Mouse (Mus musculus) ES-E14 (cell line): ENCODE results near the gene Mdfi. TPM values are rescaled to one million over a fixed set of nuclear protein-coding genes. Genes with fewer than 3 reads are reported as not detected.

ENCODE experiments used
- DNase-seq: peaks from one replicate; pipeline ENCODE4 v3.0.0-alpha.2; 2013; ENCODE audit warnings: low read depth, low spot score
- H3K27ac ChIP-seq: 2 replicates; pipeline ENCODE4 v1.5.1; 2012; ENCODE audit warnings: low read depth, mild to moderate bottlenecking, low read length, moderate library complexity, mixed read lengths; ENCODE audit not compliant: poor library complexity, insufficient read depth, severe bottlenecking
- H3K36me3 ChIP-seq: 2 replicates; pipeline ENCODE4 v1.6.1; 2012; ENCODE audit warnings: mild to moderate bottlenecking, low read length, moderate library complexity, mixed read lengths; ENCODE audit not compliant: control insufficient read depth, poor library complexity, insufficient read depth, severe bottlenecking
- H3K4me1 ChIP-seq, 2 experiments: fragments of 150-350 bp in 1 of 2; sonication (generic) in 1 of 2; 2 replicates each; pipeline ENCODE4 v1.6.1; 2012; ENCODE audit warnings: low read length in 2 of 2, mild to moderate bottlenecking in 1 of 2, mixed read lengths in 1 of 2; ENCODE audit not compliant: control insufficient read depth in 2 of 2, insufficient read depth in 2 of 2, poor library complexity in 1 of 2
- H3K4me3 ChIP-seq, 2 experiments: fragments of 150-350 bp in 1 of 2; sonication (generic) in 1 of 2; 2 replicates each; pipeline ENCODE4 v1.5.1; 2012; ENCODE audit warnings: low read length in 2 of 2, low read depth in 1 of 2, mild to moderate bottlenecking in 1 of 2, mixed read lengths in 1 of 2; ENCODE audit not compliant: insufficient read depth in 1 of 2, poor library complexity in 1 of 2, severe bottlenecking in 1 of 2
- H3K9ac ChIP-seq: 2 replicates; pipeline ENCODE4 v1.6.1; 2012; ENCODE audit warnings: low read depth, mild to moderate bottlenecking, low read length, mixed read lengths; ENCODE audit not compliant: poor library complexity, insufficient read depth, severe bottlenecking
- H3K9me3 ChIP-seq: fragments of 150-350 bp; sonication (generic); 2 replicates; pipeline ENCODE4 v1.6.1; 2012; ENCODE audit warnings: low read depth, mild to moderate bottlenecking, low read length; ENCODE audit not compliant: control insufficient read depth, insufficient read depth
- CHD2 ChIP-seq: IDR thresholded peaks from 2 replicates; pipeline ENCODE4 v1.6.1; 2014; ENCODE audit warnings: mild to moderate bottlenecking, low read depth, low read length, inconsistent platforms
- HCFC1 ChIP-seq: IDR thresholded peaks from 2 replicates; pipeline ENCODE4 v1.6.1; 2012; ENCODE audit warnings: low read length, inconsistent platforms, borderline replicate concordance; ENCODE audit not compliant: insufficient read depth
- MAFK ChIP-seq: IDR thresholded peaks from 2 replicates; pipeline ENCODE4 v1.6.1; 2014; ENCODE audit warnings: mild to moderate bottlenecking, low read depth, low read length, inconsistent platforms; ENCODE audit not compliant: insufficient read depth
- ZC3H11A ChIP-seq: IDR thresholded peaks from 2 replicates; pipeline ENCODE4 v1.6.1; 2012; ENCODE audit warnings: low read depth, mild to moderate bottlenecking, inconsistent platforms, low read length, borderline replicate concordance
- ZNF384 ChIP-seq: IDR thresholded peaks from 2 replicates; pipeline ENCODE4 v1.6.1; 2012; ENCODE audit warnings: low read depth, low read length, inconsistent platforms
- in situ Hi-C, 2 experiments: fragments of 600-800 bp; cut with MboI; formaldehyde crosslinking; loops; one replicate each; pipeline ENCODE4 v1.15.1; 2025; ENCODE audit warnings: low sequenced_read_pairs in 2 of 2, inconsistent platforms in 1 of 2; ENCODE audit not compliant: unreplicated experiment in 2 of 2
- total RNA-seq: library from RNA; depleted of rRNA; stranded (reverse); fragments of 300-350 nt; gene quantifications from 2 replicates; pipeline ENCODE4 v1.2.3, GENCODE M21; 2012

The Mdfi gene
- total RNA-seq, 1 experiment, result 15.6 TPM

- in situ Hi-C loops, result no loop called here
- Histone ChIP-seq H3K4me3 (no peak overlapping the region), H3K36me3 (no peaks in the 10 kb centered on the region), H3K9ac (no peak overlapping the region), H3K4me1 (peaks cover 2 to 4% of the 10 kb centered on the region in 2 experiments; a peak in 1 of 4 replicates), H3K9me3 (no peaks in the 10 kb centered on the region), H3K27ac (no peak overlapping the region)
- DNase-seq, result no peak
- TF ChIP-seq CHD2, result no peak
- TF ChIP-seq ZC3H11A, result no peak
- TF ChIP-seq HCFC1, result no peak
- no peak for TF ChIP-seq ZNF384
- no peak for TF ChIP-seq MAFK
Observed at GRCm38 (mm10) chr17:47843465-47843864, 9.0 kb upstream of the Mdfi start.

- Histone ChIP-seq H3K4me1 (peaks cover 2 to 4% of the 10 kb centered on the region in 2 experiments; a peak in 1 of 4 replicates), H3K4me3 (no peak overlapping the region), H3K27ac (no peak overlapping the region), H3K9me3 (no peaks in the 10 kb centered on the region), H3K9ac (no peak overlapping the region), H3K36me3 (no peaks in the 10 kb centered on the region)
- no peak for DNase-seq
- TF ChIP-seq MAFK (peak; percentile 97), ZNF384 (no peak)
- in situ Hi-C loops, result no loop called here
Observed at GRCm38 (mm10) chr17:47841931-47842623, 7.6 kb upstream of the Mdfi start.

- H3K36me3 ChIP-seq, result no peaks in the 10 kb centered on the region
- peaks cover 2 to 4% of the 10 kb centered on the region in 2 experiments; a peak in 1 of 4 replicates for H3K4me1 ChIP-seq
- no peaks in the 10 kb centered on the region for H3K9me3 ChIP-seq
- DNase-seq, result no peak
- H3K4me3 ChIP-seq, result no peak overlapping the region
- TF ChIP-seq ZNF384, result no peak
- TF ChIP-seq HCFC1, result no peak
- no peak for TF ChIP-seq CHD2
- no peak for TF ChIP-seq ZC3H11A
- no peak for TF ChIP-seq MAFK
- no peak overlapping the region for H3K9ac ChIP-seq
- H3K27ac ChIP-seq, result no peak overlapping the region
- in situ Hi-C loops, result no loop called here
Observed at GRCm38 (mm10) chr17:47841521-47841920, 7.0 kb upstream of the Mdfi start.

- H3K36me3 ChIP-seq, result no peaks in the 10 kb centered on the region
- in situ Hi-C loops, result no loop called here
- no peak overlapping the region for H3K4me3 ChIP-seq
- H3K4me1 ChIP-seq, result peaks cover 2 to 7% of the 10 kb centered on the region in 2 experiments; a peak in 1 of 4 replicates
- TF ChIP-seq ZC3H11A (no peak), CHD2 (no peak), HCFC1 (no peak), MAFK (no peak), ZNF384 (no peak)
- no peaks in the 10 kb centered on the region for H3K9me3 ChIP-seq
- no peak overlapping the region for H3K27ac ChIP-seq
- no peak overlapping the region for H3K9ac ChIP-seq
- no peak for DNase-seq
Observed at GRCm38 (mm10) chr17:47837808-47838207, 3.3 kb upstream of the Mdfi start.
